Mouse (Mus musculus) frontal cortex, postnatal 14 days (tissue): ENCODE data around the gene Macrod1.

Source experiments
- DNase-seq, 2 experiments: peaks; one replicate each; pipeline ENCODE4 v3.0.0; 2022; ENCODE audit warnings: low spot score in 2 of 2

Gene Macrod1

DNA sequence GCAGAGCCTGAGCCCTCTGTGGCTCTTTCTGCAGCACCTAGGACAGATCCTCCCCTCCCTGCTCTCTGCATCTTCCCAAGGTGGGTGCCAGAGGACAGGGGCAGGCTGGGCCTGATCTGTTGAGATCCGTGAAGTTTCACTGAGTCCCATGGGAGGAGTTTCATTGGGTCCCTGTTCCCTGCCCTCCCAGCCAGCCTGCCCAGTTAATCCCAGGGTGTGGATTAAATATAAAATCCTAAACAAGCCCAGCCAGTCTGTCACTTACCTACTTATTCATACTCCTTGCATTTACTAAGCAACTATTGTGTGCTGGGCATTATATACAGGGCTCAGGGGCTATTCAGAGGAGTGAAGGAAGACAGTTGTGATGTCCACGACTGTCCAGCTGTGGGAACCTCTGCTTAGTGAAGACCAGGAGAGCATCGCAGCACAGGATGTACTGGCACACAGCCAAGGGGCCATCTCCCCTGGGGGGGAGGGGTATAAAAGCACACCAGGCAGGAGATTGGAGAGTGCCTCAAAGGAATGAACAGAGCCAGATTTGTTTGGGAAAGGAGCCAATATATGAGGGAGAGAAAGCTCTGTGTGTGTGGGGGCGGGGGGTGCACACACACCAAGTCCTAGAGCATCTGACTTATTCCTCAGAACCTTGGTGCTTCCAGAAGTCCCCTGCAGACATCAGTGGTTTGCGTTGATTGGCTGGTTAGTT, 85.8 kb downstream of the Macrod1 start:
- no peak for DNase-seq

DNA sequence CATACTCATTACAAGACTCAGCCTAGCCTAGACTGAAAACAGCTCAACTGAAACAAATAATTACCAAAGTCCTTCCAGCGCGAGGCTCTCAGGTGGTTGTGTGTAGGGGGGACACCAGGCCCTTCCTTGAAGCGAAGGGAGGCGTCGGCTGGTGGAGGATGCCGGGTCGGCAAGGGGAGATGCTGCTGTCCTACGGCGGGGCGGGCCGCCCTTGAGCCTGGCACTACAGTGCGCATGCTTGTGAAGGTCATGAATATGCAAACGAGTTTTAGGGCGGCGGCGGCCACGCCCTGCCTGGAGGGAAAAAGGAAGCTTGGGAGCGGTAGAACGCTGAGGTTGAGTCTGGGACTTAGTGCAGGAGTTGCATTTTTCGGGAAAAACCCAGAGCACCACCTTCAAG, 87.2 kb downstream of the Macrod1 start:
- peak; percentile 64 to 66 for DNase-seq

DNA sequence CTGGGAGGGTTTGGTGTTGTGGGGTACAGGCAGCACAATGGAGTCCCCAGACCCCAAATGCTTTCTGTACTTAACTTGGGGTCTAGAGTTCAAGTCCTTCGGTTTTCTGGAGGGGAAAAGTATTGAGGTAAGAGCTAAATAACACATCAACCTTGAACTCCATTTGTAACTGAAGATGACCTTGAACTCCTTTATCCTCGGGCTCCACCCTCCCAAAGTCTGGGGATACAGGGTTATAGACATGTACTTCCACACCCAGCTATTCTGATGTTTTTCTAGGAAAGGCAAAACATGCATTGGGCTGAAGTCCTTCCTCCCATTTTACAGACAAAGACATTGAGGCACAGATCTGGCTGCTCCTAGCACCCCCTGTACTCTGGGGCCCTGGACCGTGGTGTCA, 87.8 kb downstream of the Macrod1 start:
- no peak for DNase-seq

DNA sequence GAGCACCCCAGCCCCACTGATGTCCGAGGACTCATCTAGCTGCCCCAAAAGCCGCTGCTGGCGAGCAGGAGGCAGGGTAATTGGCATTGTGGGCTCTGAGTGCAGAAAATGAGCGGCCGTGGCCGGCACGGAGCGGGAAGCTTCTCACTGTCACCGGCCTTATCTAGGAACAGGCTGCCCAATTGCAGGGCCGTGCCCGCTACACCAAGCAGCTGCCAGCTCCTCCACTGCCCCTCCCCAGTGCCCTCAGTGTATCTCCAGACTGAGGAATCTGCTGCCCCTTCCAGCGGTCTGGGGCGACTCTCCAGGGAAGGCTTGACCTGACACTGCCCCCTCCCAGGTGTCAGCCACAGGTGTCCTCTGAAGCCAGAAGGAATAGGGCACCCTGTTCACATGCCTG, 89.8 kb downstream of the Macrod1 start:
- no peak for DNase-seq

DNA sequence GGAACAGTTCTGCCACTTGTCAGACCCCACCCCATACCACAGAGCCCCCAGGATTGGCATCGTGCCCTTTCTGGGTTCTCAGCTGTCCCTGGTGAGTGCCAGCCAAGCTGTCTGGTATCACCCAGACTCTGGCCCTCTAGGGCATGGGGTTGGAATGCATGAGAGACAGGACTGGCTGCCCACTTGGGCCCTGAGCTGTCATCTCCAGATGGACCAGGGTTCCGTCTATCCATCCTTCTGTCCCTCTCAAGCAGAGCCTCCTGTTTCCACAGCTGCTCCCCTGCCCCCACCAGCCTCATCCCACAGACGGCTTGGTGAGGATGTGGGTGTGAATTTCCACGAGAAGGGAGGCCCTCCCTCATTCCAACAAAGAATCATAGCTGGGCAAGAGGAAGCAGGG, 91.5 kb downstream of the Macrod1 start:
- no peak for DNase-seq

DNA sequence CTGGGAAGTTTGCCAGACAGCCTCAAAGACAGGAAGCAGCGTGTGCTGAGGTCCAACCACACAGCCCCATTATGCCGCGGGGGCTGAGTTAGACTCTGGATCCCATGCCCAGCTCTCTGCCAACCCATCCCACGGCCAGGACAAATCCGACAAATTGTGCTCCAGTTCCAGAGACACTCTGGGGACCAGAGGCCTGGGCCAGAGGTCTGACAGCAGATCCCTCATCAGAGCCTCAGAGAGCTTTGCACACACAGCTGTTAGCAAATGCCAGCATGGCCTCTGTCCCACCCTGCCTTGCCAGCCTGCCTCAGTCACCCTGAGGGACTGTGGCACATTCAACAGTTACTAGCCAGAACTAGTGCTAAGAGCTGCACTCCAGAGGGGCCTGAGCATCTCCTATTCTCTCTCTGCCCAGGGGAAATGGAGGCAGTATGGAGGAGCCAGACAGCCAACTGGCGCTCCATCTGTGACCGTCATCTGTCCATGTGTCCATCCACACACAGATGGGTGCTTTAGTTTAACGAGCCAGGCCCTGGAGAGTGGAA, 92.0 kb downstream of the Macrod1 start:
- no peak for DNase-seq

DNA sequence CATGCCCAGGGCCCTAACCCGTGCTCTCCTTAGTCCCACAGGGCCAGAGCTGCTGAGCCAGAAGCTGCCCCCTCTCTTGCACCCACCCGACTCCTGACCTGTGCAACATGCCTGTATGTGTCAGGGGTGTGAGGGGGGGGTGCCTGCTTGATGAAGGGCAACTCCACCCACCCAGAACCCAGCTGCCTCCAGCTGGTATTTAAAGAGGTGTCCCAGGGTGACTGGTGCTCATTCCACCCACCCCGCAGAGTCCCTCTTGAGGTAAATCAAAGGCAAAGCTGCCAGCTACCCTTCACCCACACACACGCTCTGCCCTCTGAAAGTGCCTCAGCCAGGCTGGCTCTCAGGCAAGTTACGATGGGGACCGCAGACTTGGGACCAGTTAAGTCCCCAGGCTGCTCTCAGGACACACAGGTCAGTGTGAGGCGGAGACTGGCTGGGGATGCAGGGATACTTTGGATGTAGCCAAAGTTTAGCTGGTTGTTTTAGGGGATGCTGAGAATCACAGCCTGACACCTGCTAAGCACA, 92.6 kb downstream of the Macrod1 start:
- DNase-seq: no peak

DNA sequence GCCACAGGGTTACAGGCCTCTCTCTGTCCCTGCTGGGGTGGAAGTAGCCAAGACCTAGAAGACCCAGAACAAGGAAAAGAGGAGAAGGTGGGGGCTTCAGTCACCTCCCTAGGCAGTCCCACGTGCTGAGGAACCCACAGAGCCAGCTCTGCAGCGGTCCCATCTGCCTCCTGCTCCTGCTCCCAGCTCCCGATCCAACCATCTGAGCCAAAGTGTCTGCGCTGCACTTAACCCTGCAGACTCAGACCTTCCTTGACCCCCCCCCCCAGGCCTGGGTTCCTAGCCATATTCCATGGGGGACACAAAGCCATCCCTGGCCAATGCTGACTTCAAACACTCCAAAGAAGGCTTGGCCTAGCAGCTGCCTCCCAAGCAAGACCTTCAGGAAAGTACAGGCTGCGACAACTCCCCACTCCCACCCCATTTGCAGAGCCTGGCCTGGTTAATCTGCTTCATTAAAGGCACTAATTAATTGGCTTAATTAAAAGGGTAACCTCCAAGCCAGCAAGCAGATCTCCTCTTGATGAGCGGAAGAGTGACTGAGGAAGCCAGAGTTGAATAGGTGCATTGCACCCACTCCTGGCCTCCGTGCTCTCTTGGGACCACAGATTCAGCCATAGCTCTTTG, 94.8 kb downstream of the Macrod1 start:
- DNase-seq: no peak

DNA sequence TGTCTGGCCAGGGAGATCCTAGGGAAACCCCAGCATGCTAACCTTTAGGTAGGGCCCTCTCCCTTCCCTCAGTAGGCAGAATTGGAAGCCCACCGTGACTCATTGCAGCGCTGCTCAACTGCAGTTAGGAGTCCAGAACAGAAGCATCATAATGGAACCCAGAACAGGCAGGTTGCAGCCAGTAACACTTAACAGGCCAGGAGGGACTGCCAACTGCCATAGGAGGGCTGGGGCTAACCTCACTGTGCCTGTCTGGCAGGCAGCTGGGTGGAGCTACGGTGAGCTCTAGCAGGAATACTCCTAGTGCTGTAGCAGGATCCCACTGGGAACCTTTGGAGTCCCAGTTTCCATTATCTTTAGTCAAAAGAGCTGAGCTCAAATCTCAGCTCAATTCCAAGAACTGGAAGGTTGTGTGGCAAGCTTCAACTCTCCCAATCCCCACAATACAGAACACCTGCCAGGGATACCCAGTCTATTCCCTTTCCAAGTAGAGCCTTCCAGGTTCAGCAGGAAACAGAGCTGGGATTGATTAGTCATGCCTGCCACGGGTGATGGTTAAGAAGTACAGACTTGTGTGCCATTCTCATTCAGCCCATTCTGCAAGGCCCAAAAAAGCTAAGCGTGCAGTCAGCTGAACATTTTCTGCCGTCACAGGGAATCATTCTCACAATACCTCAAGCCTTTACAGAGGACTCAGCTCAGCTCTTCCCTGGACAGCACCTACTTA, 95.5 kb downstream of the Macrod1 start:
- DNase-seq: no peak

DNA sequence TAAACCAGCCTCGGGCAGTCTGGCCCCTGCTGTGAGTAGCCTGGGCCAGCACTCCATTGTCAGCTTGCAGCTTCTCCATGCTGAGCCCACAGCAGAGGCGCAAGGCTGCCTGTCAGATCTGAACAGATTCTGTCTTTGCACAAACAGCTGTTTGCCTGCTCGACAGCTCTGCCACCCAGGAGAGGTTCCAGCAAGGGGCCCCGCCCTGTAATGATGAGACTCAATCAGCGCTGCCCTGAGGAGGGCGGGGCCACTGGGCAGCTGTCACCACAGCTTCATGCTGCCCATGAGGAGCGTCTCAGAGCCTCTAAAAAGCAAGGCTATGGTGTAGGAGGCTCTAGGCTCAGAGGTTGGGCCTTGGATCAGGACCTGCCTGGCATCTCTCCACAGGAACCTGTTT, 96.6 kb downstream of the Macrod1 start:
- no peak for DNase-seq

DNA sequence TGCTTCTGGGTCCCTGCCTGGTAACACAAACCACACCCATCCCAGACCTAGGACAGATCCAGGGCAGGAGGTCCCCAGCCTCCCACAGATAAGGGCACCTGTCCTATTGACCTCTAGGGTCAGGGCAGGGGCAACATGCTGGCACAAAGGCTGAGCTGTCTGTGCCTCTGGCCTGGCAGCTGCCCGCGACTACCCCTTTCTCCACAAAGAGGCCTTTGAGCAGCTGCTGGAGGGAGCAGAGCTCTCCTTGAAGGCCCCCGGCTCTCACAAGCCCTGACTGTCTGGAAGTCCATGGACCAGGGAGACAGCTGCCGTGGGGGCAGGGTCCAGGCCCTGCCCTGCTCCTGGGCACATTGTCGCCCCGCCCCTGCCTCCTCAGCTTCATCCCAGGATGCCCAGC, 98.6 kb downstream of the Macrod1 start:
- peak in 1 of 2 experiments; percentile 39 for DNase-seq

DNA sequence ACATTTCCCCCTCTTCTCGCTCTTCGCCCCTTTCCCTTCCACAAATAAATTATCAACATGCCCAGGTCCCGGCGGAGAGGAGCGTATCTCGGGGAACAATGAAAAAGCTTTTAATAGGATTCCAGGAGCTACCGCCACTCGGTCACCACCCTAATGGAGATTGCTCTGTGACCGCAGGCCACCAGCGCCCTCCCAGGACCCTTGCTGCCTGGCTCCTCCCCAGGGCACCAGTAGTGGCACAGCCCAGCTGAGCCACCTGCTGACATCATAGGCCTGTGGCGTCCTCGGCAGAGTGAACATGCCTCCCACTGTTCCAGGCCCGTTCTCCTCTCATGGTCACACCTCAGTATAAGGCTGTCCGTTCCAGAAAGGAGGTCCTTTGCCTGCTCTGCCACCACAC, 101.1 kb downstream of the Macrod1 start:
- DNase-seq: no peak

DNA sequence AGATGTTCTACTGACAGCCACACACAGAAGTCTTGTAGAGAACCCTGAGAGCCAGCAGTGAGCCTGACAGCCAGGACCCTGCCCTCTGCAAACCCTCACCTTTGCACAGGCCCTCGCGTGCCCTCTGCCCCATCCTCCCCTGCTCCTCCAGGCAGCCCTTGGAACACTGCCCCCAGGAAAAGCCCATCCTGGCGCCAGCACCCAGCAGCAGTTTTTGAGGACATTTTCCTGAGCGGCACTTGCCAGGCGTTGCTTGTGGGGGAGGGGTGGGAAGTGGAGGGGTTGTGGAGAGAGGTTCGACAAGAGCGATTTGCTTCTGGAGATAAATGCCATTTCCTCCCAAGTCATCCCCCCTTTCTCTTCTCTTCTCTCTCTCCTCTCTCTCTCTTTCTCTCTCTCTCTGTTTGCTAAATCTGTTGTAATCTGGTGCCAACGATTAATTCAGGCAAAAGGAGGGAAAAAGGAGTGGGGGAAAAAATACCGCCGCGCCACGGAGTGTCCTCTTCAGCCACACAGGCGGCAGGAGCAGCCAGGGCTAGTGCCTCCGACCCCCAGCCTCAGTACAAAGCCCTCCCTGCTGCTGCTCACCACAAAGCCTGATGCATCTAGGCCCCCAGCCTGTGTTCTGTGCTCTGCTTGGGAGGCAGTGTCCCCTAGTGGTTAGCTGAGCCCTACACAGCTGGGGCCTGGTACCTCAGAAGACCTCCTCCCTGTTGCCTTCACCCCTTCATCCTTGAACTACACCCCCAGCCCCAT, 103.7 kb downstream of the Macrod1 start:
- peak in 1 of 2 experiments; percentile 53 for DNase-seq

DNA sequence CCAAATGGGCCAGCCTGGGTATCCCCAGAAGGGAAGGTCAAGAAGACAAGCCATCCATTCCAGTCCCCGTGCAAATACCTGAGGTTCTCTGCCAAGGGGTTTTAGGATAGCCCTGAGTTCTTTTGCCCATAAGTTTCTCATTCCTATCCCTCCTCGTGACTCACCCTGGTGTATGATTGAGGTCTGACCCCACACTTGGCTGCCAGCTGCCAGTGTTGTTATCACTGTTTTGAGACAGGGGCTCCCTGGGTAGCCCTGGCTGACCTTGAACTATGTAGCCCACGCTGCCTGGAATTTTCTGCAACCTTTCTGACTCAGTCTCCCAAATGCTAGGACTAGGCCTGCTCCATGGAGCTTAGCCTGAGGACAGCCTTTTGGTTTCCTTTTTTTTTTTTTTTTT, 104.5 kb downstream of the Macrod1 start:
- no peak for DNase-seq

DNA sequence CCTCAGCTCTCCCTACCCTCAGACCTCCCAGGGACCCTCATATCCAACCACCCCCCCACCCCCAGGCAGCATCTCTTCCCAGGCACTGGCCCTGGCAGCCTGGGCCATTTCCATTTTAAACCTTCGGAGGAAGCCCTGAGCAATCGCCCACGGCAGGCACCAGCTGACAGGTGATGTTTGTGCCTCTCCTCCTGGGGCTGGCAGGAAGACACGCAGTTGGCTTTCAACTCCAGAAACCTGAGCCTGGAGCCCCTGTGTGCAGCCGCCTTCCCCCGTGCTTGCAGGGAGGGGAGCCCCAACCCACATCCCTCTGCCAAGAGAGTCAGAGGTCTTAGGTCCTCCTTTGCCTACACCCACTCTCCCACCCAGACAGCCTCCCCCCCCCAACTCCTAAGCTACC, 107.6 kb downstream of the Macrod1 start:
- no peak for DNase-seq

DNA sequence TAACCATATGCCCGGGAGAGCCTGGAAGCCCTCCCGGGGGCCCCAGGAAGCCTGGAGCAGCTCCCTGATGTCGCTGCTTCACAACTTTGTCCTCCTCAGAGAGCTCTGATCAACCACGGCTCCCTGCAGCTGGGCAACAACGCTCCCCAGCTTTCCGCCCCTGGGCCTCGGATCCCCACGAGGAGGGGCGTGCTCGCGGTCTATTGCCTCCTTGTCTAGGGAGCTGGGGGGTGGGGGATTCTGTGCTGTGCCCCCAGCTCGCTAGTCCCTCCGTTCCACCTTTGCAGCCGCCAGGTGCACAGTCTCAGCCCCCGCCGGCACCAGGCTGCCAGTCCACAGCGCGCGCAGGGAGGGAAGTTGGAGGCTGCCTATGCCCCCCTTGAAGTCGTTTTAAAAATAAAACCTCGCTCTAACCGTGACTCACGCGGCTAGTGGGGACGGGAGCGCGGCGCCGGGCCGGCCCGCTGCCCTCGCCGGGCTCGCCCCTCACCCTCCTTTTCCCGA, 108.3 kb downstream of the Macrod1 start:
- DNase-seq: peak in 1 of 2 experiments; percentile 37

DNA sequence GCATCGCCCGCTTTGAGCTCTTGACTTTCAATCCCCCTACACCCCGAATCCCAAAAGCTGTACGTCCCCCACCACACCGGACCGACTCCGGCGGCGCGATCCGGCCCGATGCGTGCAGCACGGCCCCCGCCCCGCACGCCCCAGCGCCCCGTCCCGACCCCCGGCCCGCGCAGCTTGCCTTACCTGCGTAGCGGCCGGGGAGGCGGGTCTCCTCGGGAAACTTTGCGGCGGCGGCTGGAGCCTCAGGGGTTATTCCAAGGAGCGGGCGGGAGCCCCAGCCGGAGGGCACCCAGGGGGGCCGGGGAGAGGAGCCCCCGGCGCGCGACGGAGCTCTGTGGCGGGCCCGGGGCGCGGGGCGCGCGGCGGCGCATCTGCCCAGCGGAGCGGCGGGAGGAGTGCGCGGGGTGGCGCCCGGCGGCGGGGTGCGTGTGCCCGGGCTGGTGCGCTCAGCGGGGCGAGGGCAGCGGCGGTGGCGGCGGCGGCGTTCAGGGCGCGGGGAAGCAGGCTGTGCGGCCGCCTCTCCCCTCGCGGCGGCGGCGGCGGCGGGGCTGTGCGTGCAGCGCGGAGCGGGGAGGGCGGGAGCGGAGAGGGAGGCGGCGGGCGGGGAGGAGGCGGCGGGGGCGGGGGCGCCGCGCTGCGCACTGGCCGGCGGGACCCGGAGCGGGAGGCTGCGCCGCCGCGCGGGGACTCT, 109.0 kb downstream of the Macrod1 start:
- no peak for DNase-seq

DNA sequence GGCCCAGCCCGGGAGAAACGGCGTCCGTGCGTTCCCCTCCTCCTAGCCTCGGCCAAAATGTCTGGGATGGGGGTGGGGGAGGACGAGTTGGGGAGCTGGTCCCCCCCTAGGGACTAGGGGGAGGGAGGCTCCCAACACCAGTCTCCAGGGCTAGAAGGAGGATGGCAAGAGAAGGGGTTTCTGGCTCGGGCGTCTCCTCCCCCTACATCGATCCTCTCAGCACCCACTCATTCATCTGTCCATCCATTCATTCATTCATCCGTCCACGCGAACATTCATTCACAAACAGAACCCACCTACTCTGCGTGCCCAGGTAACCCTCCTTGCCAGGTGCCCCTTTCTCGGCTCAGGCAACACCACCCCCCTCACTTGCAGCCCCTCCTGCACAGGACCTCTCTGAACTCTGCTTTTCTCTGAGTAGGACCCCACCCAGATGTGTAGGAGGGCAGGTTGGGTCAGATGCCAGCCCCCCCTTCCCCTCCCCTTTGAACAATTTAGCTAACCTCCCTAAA, 109.6 kb downstream of the Macrod1 start:
- no peak for DNase-seq

DNA sequence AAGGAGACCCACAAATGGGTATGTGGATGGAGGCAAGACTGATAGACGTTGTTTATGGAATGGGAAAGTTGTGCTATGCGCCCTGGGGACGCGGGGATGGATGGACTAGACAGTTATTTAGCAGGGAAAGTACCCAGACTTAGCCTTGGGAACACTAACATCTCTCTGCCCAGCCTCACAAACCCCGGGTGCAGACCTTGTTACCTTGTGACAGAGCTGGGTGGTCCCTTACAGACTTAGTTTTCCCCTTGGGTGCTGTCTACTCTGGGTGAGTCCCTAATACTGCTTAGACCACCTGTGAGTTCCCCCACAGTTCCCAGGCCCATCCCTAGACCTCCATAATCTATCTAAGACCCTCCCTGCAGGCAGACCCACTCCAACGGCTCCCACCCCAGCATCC, 110.2 kb downstream of the Macrod1 start:
- DNase-seq: no peak

DNA sequence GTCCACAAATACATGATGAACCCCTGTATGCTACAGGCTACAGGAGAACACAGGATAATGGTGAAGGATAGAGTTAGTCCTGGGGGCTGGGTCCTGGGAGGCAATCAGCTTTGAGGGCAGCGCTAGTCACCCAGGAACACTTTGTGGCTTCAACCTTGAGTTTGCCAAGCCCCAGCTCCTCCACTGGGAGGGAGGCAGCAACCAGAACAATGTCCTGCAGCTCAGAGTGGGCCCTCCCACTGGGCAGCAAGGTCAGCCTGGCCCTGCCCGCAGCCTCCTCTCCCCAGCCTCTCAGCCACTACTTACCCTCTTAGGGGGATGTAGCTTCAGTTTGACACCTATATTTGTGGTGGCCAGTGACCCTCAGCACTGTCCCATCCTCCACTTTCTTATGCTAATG, 111.8 kb downstream of the Macrod1 start:
- no peak for DNase-seq

DNA sequence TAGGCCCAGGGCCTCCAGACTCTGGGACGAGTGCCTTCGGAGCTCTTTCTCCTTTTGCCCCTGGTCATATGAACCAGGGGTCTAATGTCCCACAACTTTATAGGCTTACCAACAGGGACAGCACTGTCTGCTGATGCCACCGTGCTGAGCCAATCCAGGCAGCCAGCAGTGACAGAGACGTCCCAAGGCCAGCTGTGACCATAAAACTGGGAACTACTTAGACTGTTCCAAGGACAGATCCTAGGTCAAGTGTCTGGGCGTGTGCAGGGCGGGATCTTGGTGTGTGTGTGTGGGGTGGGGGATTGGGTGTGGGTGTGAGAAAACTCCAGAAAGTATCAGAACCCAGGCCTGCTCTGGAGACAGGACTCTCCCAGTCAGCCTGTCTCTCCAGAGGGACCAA, 114.3 kb downstream of the Macrod1 start:
- no peak for DNase-seq
